Mouse (Mus musculus): Measurements from ENCODE around the gene Gm21188.
"Not testable (repeated sequence)": the region's sequence is repeated elsewhere in the genome, so short reads cannot be mapped to it uniquely, and the experiment has no call there.

GRCm38 (mm10) chr13:120031676-120032075 is 20.3 kb downstream of the Gm21188 start:
- TF ChIP-seq CTCF (IDR thresholded peaks at IDR 0.05; ENCODE audit: extremely low read depth, insufficient read depth, insufficient read length, insufficient replicate concordance); POLR2A (IDR thresholded peaks at IDR 0.05; ENCODE audit: low read depth, low read length): not testable (repeated sequence)

Data from spleen, adult 2 months (tissue).